Mouse (Mus musculus) pancreas, adult 10 weeks (tissue): Measurements from ENCODE around the gene Wars. TPM values are rescaled to one million over a fixed set of nuclear protein-coding genes. Genes with fewer than 3 reads are reported as not detected.

Experiments
- polyA plus RNA-seq: library from polyadenylated mRNA; stranded (reverse); fragments of 350-450 nt; fragmentation: Illumina TruSeq; extraction: RNeasy Lipid Tissue Mini Kit (QIAGEN cat#74804); gene quantifications from one replicate; pipeline ENCODE4 v1.2.3, GENCODE M21; 2015; ENCODE audit warnings: low read depth, low replicate concordance; ENCODE audit not compliant: insufficient read depth

Wars gene
- 25.4 TPM for polyA plus RNA-seq

GRCm38 (mm10) chr12:108893715-108894431, at the start of gene Wars:
Wars (minus strand) TSS chr12:108894174.

GRCm38 (mm10) chr12:108892989-108893714, 822 bp downstream of the Wars start, which contains the start of gene Wdr25:
Wdr25 (plus strand) TSS chr12:108893631.

GRCm38 (mm10) chr12:108835840-108836409, 58.0 kb downstream of the Wars start, which contains the start of the genes Slc25a29 and Slc25a47:
Slc25a29 (minus strand) TSS chr12:108835883.
Slc25a47 (plus strand) TSS chr12:108836046.

Other genes starting within 250 kb of the Wars start
- 1.7 TPM for gene Degs2, start 191.9 kb downstream of the Wars start, polyA plus RNA-seq
- 6.2 TPM for gene Yy1, start 101.2 kb downstream of the Wars start, polyA plus RNA-seq
- gene Slc25a29, start 58.3 kb downstream of the Wars start, polyA plus RNA-seq, result 5.1 TPM
- gene Slc25a47, start 58.1 kb downstream of the Wars start, polyA plus RNA-seq, result 2.7 TPM
- 1.7 TPM for gene Wdr25, start 543 bp downstream of the Wars start, polyA plus RNA-seq
- 1.4 TPM for gene Begain, start 174.0 kb upstream of the Wars start, polyA plus RNA-seq